Mouse (Mus musculus): ENCODE results near the gene Olfr514. TPM values are rescaled to one million over a fixed set of nuclear protein-coding genes. Genes with fewer than 3 reads are reported as not detected.

The Olfr514 gene
- polyA plus RNA-seq (2017; shearing (Covaris generic)) = not detected

DNA sequence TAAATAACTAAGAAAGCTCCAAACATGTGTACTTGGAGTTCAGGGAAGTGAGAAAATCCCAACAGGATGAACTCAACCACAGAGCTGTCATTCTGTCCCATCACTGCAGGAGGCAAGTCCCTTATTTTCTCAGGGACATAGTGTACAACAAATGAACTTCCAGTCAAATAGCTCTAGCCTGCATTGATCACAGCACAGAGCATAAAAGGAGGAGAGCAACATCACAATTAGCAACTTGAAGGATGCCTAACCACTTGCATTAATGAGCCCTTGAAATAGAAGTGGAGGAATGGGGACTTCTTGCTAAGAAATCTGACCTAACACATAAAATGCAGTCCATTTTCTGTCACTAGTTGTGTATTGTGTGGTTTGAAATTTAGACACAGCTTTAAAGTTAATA lies at the start of gene Olfr514:
TSS of gene Olfr514 (minus strand) at position 101 of the 400 bp plus-strand sequence.

GRCm38 (mm10) chr7:108872279-108872678 lies 46.5 kb upstream of the Olfr514 start, which contains the start of gene Olfr517:
Gene Olfr517, minus strand, starts transcription at chr7:108872379.

DNA sequence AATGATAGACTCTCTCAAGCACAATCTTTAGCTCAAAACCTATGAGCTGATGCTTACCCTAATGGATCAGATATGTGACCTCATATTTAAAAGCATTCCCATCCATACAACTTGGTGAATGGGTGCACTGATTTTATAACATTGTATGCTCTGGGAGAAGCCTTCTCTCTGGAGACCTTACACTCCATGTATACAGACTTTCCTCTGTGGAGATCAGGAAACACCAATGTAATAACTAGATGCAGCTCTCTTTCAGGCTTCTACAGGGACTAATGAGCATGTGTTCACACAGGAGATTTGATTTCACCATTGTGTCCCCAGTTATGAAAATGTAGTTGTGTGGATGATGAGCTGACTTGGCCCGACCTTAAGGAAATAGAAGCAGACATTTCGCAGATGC lies 24.6 kb upstream of the Olfr514 start, which contains the start of gene Olfr516:
TSS of gene Olfr516 (minus strand) at position 101 of the 400 bp plus-strand sequence.

Other genes starting within 250 kb of the Olfr514 start
- not detected for gene Olfr506, start 215.2 kb downstream of the Olfr514 start, polyA plus RNA-seq (2017; shearing (Covaris generic))
- not detected for gene Olfr507, start 204.2 kb downstream of the Olfr514 start, polyA plus RNA-seq (2017; shearing (Covaris generic))
- not detected for gene Olfr508, start 196.0 kb downstream of the Olfr514 start, polyA plus RNA-seq (2017; shearing (Covaris generic))
- gene Olfr509, start 174.1 kb downstream of the Olfr514 start, polyA plus RNA-seq (2017; shearing (Covaris generic)) = not detected
- not detected for gene Olfr510, start 159.6 kb downstream of the Olfr514 start, polyA plus RNA-seq (2017; shearing (Covaris generic))
- not detected for gene Olfr512, start 112.7 kb downstream of the Olfr514 start, polyA plus RNA-seq (2017; shearing (Covaris generic))
- gene Olfr513, start 75.0 kb downstream of the Olfr514 start, polyA plus RNA-seq (2017; shearing (Covaris generic)) = not detected
- gene Olfr516, start 24.5 kb upstream of the Olfr514 start, polyA plus RNA-seq (2017; shearing (Covaris generic)) = not detected
- not detected for gene Olfr517, start 46.4 kb upstream of the Olfr514 start, polyA plus RNA-seq (2017; shearing (Covaris generic))
- 0.26 TPM for gene Olfr518, start 59.0 kb upstream of the Olfr514 start, polyA plus RNA-seq (2017; shearing (Covaris generic))
- gene Olfr519, start 68.4 kb upstream of the Olfr514 start, polyA plus RNA-seq (2017; shearing (Covaris generic)) = not detected
- gene Nlrp10, start 104.2 kb upstream of the Olfr514 start, polyA plus RNA-seq (2017; shearing (Covaris generic)) = 0.22 TPM
- gene Eif3f, start 108.4 kb upstream of the Olfr514 start, polyA plus RNA-seq (2017; shearing (Covaris generic)) = 174 TPM
- gene Tub, start 124.3 kb upstream of the Olfr514 start, polyA plus RNA-seq (2017; shearing (Covaris generic)) = 2.5 TPM

All from effector memory CD4-positive, alpha-beta T cell, adult 7 months (primary cell).